Mouse (Mus musculus): ENCODE data around the gene Aldh18a1. TPM values are rescaled to one million over a fixed set of nuclear protein-coding genes. Genes with fewer than 3 reads are reported as not detected.
"Not testable (repeated sequence)": the region's sequence is repeated elsewhere in the genome, so short reads cannot be mapped to it uniquely, and the experiment has no call there.

The Aldh18a1 gene
- 81.4 and 87.0 TPM in 2 replicates for polyA plus RNA-seq (2015; fragmentation: Nextera tagmentation; extraction: Ambion mirVana)

DNA sequence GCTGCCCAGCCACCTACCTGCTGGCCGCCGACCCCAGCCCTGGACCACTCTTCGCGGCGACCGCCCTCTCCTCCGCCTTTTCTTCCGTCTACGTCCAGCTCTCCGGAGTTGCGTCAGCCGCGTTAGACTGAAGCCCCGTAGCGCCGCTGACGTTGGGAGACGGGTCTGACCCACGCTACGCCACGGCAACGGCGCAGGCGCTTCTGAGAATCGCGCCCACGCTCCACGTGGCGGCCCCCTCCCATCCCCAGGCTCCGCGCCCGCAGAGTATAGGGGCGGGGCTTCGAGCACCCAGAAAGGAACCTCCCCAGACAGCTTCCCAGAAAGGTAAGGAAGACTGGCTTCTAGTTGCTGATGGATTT is at the start of gene Aldh18a1:
Aldh18a1 (minus strand) TSS at position 171 of the 362 bp plus-strand sequence.
- H3K4me2 ChIP-seq, result peak within 1 kb of the TSS; percentile 72
- H3K27me3 ChIP-seq, result no peaks in the 10 kb centered on the region
- H3K36me3 ChIP-seq (ENCODE audit: poor library complexity, severe bottlenecking), result peaks cover 15% of the 10 kb centered on the region
- no peaks in the 10 kb centered on the region for H3K9me3 ChIP-seq (replicated peaks)
- peaks cover 13% of the 10 kb centered on the region for H3K4me1 ChIP-seq
- H3K27ac ChIP-seq, result peak within 1 kb of the TSS; percentile 65
- ATAC-seq, result peak; percentile 97
- WGBS, result under 1% methylated on average over 34 of the region's 34 CpGs
- peak within 1 kb of the TSS; percentile 85 for H3K9ac ChIP-seq
- peak within 1 kb of the TSS; percentile 82 for H3K4me3 ChIP-seq

GRCm38 (mm10) chr19:40637601-40638000 is 49.3 kb upstream of the Aldh18a1 start:
- Histone ChIP-seq H3K4me1 (no peaks in the 10 kb centered on the region), H3K27me3 (no peaks in the 10 kb centered on the region), H3K36me3 (ENCODE audit: poor library complexity, severe bottlenecking) (no peaks in the 10 kb centered on the region), H3K4me2 (no peak overlapping the region), H3K4me3 (no peak overlapping the region), H3K27ac (no peak overlapping the region), H3K9ac (no peak overlapping the region), H3K9me3 (replicated peaks) (no peaks in the 10 kb centered on the region)
- ATAC-seq, result no peak
- 90% methylated on average over 7 of the region's 7 CpGs for WGBS

DNA sequence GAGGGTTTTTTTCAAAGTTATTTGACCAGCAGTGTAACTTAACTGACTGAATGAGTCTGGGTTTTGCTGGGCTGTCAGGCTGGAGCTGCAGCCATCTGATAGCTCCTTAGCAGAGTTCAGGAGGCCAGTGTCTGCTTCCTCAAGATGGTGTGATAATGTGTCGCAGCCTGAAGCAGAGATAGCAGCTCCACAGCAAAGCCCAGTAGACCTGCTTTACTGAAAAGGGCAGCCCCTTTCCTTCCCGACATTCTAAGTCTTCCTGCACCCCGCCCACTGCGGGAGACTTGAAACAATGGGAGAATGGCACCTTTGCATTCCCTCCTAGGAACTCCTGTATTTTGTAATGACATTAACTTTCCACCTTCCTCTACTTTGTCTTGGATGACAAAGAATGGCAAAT is 48.8 kb upstream of the Aldh18a1 start:
- Histone ChIP-seq H3K4me3 (no peak overlapping the region), H3K9me3 (replicated peaks) (no peaks in the 10 kb centered on the region), H3K27me3 (no peaks in the 10 kb centered on the region), H3K4me1 (no peaks in the 10 kb centered on the region), H3K4me2 (no peak overlapping the region), H3K36me3 (ENCODE audit: poor library complexity, severe bottlenecking) (no peaks in the 10 kb centered on the region), H3K27ac (no peak overlapping the region), H3K9ac (no peak overlapping the region)
- whole genome bisulfite sequencing, result 60% methylated on average over 4 of the region's 4 CpGs
- ATAC-seq, result no peak

GRCm38 (mm10) chr19:40633144-40633543 is 44.9 kb upstream of the Aldh18a1 start:
- H3K36me3 ChIP-seq (ENCODE audit: poor library complexity, severe bottlenecking), result no peaks in the 10 kb centered on the region
- no peak for ATAC-seq
- WGBS, result 69% methylated on average over 1 of the region's 1 CpGs
- H3K9me3 ChIP-seq (replicated peaks), result no peaks in the 10 kb centered on the region
- H3K9ac ChIP-seq, result no peak overlapping the region
- no peak overlapping the region for H3K27ac ChIP-seq
- no peak overlapping the region for H3K4me3 ChIP-seq
- no peaks in the 10 kb centered on the region for H3K4me1 ChIP-seq
- H3K27me3 ChIP-seq, result no peaks in the 10 kb centered on the region
- no peak overlapping the region for H3K4me2 ChIP-seq

- Histone ChIP-seq H3K36me3 (ENCODE audit: poor library complexity, severe bottlenecking) (no peaks in the 10 kb centered on the region), H3K27ac (no peak overlapping the region), H3K9me3 (replicated peaks) (no peaks in the 10 kb centered on the region), H3K9ac (no peak overlapping the region), H3K4me1 (no peaks in the 10 kb centered on the region), H3K27me3 (no peaks in the 10 kb centered on the region), H3K4me3 (no peak overlapping the region), H3K4me2 (no peak overlapping the region)
- 83% methylated on average over 5 of the region's 5 CpGs for WGBS
- ATAC-seq, result no peak
Observed at GRCm38 (mm10) chr19:40632668-40633067, 44.4 kb upstream of the Aldh18a1 start.

DNA sequence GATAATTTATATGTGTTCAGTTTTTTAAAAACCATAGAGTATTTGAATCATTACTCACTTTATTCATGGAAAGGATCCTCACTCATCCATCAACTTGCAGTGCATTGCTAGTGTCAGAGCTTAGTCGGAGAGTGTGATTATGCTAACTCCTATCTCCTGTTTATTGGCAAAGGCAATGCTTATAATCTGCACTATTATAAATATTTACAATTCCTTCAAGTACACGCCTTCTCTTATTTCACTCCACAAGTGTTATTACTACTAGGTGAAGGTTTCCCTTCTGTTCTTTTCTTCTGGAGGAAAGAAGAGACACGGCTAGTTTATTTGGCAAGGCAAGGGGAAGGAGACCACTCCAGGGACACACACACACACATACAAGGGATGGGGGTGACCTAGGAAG is 43.9 kb upstream of the Aldh18a1 start:
- no peaks in the 10 kb centered on the region for H3K4me1 ChIP-seq
- WGBS, result 90% methylated on average over 3 of the region's 3 CpGs
- no peak overlapping the region for H3K4me3 ChIP-seq
- H3K9ac ChIP-seq, result no peak overlapping the region
- H3K27ac ChIP-seq, result no peak overlapping the region
- H3K4me2 ChIP-seq, result no peak overlapping the region
- no peaks in the 10 kb centered on the region for H3K36me3 ChIP-seq (ENCODE audit: poor library complexity, severe bottlenecking)
- H3K27me3 ChIP-seq, result no peaks in the 10 kb centered on the region
- ATAC-seq, result no peak
- H3K9me3 ChIP-seq (replicated peaks), result no peaks in the 10 kb centered on the region

DNA sequence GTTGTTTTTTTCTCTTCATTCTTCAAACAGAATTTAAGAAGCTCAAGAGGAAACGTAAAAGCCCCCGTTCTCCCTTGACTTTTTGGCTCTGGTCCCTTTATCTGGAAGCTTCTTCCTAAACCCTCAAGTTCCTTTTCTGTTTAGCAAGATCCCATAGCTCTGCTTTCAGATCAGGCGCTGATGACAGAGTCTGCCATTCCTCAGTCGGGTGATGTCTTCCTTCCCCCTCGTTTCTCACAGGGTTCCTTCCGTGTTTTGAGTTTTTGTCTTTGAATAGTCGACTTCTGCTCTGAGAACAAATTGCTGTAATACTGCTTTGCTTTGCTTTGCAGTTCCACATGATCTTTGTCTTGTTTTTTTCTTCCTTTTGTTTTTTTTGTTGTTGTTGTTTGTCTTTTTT is 42.3 kb upstream of the Aldh18a1 start:
- Histone ChIP-seq H3K27ac (no peak overlapping the region), H3K4me3 (no peak overlapping the region), H3K4me2 (no peak overlapping the region), H3K4me1 (no peaks in the 10 kb centered on the region), H3K36me3 (ENCODE audit: poor library complexity, severe bottlenecking) (no peaks in the 10 kb centered on the region), H3K9ac (no peak overlapping the region), H3K9me3 (replicated peaks) (no peaks in the 10 kb centered on the region), H3K27me3 (no peaks in the 10 kb centered on the region)
- 83% methylated on average over 7 of the region's 7 CpGs for WGBS
- ATAC-seq, result no peak

GRCm38 (mm10) chr19:40630096-40630495 is 41.8 kb upstream of the Aldh18a1 start:
- Histone ChIP-seq H3K27me3 (no peaks in the 10 kb centered on the region), H3K27ac (no peak overlapping the region), H3K9ac (no peak overlapping the region), H3K4me3 (no peak overlapping the region), H3K9me3 (replicated peaks) (no peaks in the 10 kb centered on the region), H3K4me2 (no peak overlapping the region), H3K36me3 (ENCODE audit: poor library complexity, severe bottlenecking) (no peaks in the 10 kb centered on the region), H3K4me1 (no peaks in the 10 kb centered on the region)
- WGBS, result 77% methylated on average over 3 of the region's 3 CpGs
- ATAC-seq, result no peak

DNA sequence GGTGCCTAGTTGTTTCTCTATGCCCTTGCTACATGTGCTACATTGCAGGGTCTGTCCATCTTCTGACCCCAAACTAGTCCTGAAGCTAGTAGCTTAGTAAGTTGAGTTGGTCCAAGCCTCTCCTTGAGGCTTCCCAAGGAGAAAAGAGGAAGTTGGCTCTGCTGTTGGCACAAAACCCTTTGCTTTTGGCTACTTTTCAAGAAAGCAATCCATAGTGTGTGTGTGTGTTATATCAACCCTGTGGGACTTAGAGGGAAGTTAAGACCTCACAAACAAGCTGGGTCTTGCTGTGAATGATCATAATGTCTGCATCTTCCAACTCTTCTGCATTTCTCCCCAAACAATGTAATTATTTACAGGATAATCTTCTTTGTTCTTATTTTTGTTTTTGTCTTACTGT is 40.7 kb upstream of the Aldh18a1 start:
- Histone ChIP-seq H3K36me3 (ENCODE audit: poor library complexity, severe bottlenecking) (no peaks in the 10 kb centered on the region), H3K4me1 (no peaks in the 10 kb centered on the region), H3K4me3 (no peak overlapping the region), H3K9ac (no peak overlapping the region), H3K27me3 (no peaks in the 10 kb centered on the region), H3K9me3 (replicated peaks) (no peaks in the 10 kb centered on the region), H3K27ac (no peak overlapping the region), H3K4me2 (no peak overlapping the region)
- ATAC-seq, result no peak

DNA sequence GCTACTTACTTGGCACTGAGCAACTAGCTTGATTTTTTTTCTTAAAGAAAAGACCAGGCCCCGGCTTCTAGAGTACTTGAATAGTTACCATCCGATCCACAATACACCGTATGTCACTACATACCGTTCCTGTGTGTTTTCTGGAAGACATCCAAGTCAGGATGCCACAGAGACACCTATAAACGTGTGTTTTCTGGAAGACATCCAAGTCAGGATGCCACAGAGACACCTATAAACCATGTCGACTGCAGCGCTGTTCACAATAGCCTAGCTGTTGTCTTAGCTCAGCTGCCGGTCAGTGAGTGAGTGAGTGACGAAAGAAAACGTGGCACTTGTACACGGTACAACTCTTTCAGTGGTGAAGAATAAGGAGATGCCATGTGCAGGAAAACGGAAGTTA is 37.7 kb upstream of the Aldh18a1 start:
- 68% methylated on average over 12 of the region's 12 CpGs for WGBS
- H3K36me3 ChIP-seq (ENCODE audit: poor library complexity, severe bottlenecking), result no peaks in the 10 kb centered on the region
- H3K4me3 ChIP-seq, result no peak overlapping the region
- H3K9ac ChIP-seq, result no peak overlapping the region
- no peak overlapping the region for H3K27ac ChIP-seq
- H3K4me1 ChIP-seq, result no peaks in the 10 kb centered on the region
- H3K4me2 ChIP-seq, result no peak overlapping the region
- no peaks in the 10 kb centered on the region for H3K9me3 ChIP-seq (replicated peaks)
- ATAC-seq, result no peak
- H3K27me3 ChIP-seq, result 0 out of 2 replicates have a peak, but pooled peaks cover 1% of the 10 kb centered on the region

DNA sequence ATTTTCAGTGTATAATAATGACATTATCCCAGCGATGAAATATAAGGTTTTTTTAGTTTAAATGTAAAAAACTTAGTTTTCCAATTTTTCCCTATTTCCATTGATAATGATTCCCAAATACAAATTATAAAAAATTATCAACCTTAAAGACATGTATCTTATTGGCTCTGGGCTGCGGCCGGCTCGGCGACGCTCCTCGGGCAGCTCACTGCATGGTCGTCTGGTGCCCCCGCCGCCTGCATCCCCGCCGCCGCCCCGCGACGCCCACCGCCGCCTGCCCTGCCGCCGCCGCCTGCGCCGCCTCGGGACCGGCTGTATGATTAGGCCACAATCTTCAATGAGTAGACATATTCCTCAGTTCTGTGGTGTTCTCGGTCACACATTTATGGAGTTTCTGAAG is 33.4 kb upstream of the Aldh18a1 start:
- not testable (repeated sequence) for H3K27ac ChIP-seq; H3K36me3 ChIP-seq (ENCODE audit: poor library complexity, severe bottlenecking); H3K4me1 ChIP-seq; H3K9me3 ChIP-seq (replicated peaks); H3K9ac ChIP-seq; H3K27me3 ChIP-seq; ATAC-seq; H3K4me3 ChIP-seq; H3K4me2 ChIP-seq
- WGBS, result 60% methylated on average over 10 of the region's 26 CpGs

- H3K4me3 ChIP-seq, result no peak overlapping the region
- no peak overlapping the region for H3K9ac ChIP-seq
- H3K9me3 ChIP-seq (replicated peaks), result no peaks in the 10 kb centered on the region
- no peak overlapping the region for H3K4me2 ChIP-seq
- H3K36me3 ChIP-seq (ENCODE audit: poor library complexity, severe bottlenecking), result no peaks in the 10 kb centered on the region
- H3K27me3 ChIP-seq, result 0 out of 2 replicates have a peak, but pooled peaks cover 3% of the 10 kb centered on the region
- no peak overlapping the region for H3K27ac ChIP-seq
- peaks cover 10% of the 10 kb centered on the region for H3K4me1 ChIP-seq
- WGBS, result 88% methylated on average over 7 of the region's 7 CpGs
- no peak for ATAC-seq
Observed at GRCm38 (mm10) chr19:40616021-40616420, 27.8 kb upstream of the Aldh18a1 start.

- ATAC-seq, result no peak
- H3K27me3 ChIP-seq, result no peaks in the 10 kb centered on the region
- no peak overlapping the region for H3K27ac ChIP-seq
- WGBS, result 85% methylated on average over 7 of the region's 7 CpGs
- no peaks in the 10 kb centered on the region; the same call in 1 of the 2 replicates for H3K36me3 ChIP-seq (ENCODE audit: poor library complexity, severe bottlenecking)
- no peaks in the 10 kb centered on the region for H3K9me3 ChIP-seq (replicated peaks)
- peaks cover 14% of the 10 kb centered on the region for H3K4me1 ChIP-seq
- no peak overlapping the region for H3K4me3 ChIP-seq
- H3K4me2 ChIP-seq, result no peak overlapping the region
- no peak overlapping the region for H3K9ac ChIP-seq
Observed at GRCm38 (mm10) chr19:40614811-40615210, 26.5 kb upstream of the Aldh18a1 start.

All from forebrain, embryonic 13.5 days (tissue).